Mouse (Mus musculus) right cerebral cortex, postnatal 14 days (tissue): ENCODE data around the gene Proser1.

Experiments used
- DNase-seq: peaks from one replicate; pipeline ENCODE4 v3.0.0; 2022

The Proser1 gene

GRCm38 (mm10) chr3:53467356-53467755, 3.9 kb downstream of the Proser1 start:
- no peak for DNase-seq

GRCm38 (mm10) chr3:53469650-53470049, 6.2 kb downstream of the Proser1 start:
- no peak for DNase-seq

GRCm38 (mm10) chr3:53472061-53472460, 8.6 kb downstream of the Proser1 start:
- DNase-seq: no peak

- DNase-seq: no peak
Observed at GRCm38 (mm10) chr3:53474179-53474578, 10.7 kb downstream of the Proser1 start.

GRCm38 (mm10) chr3:53475889-53476288, 12.4 kb downstream of the Proser1 start:
- peak; percentile 48 for DNase-seq

GRCm38 (mm10) chr3:53477468-53477867, 14.0 kb downstream of the Proser1 start:
- DNase-seq: no peak

- DNase-seq: no peak
Observed at GRCm38 (mm10) chr3:53478419-53479046, 15.1 kb downstream of the Proser1 start.

GRCm38 (mm10) chr3:53483414-53484059, 20.1 kb downstream of the Proser1 start:
- DNase-seq: no peak

GRCm38 (mm10) chr3:53486561-53486960, 23.1 kb downstream of the Proser1 start:
- no peak for DNase-seq

- no peak for DNase-seq
Observed at GRCm38 (mm10) chr3:53486996-53487576, 23.6 kb downstream of the Proser1 start.

- DNase-seq: no peak
Observed at GRCm38 (mm10) chr3:53488353-53488752, 24.9 kb downstream of the Proser1 start, which contains the start of gene Stoml3. Stoml3 (plus strand) TSS chr3:53488653.

- DNase-seq: no peak
Observed at GRCm38 (mm10) chr3:53498351-53498905, 35.0 kb downstream of the Proser1 start.

GRCm38 (mm10) chr3:53502428-53502827, 39.0 kb downstream of the Proser1 start:
- no peak for DNase-seq

- DNase-seq: no peak
Observed at GRCm38 (mm10) chr3:53513096-53513495, 49.6 kb downstream of the Proser1 start.

- DNase-seq: no peak
Observed at GRCm38 (mm10) chr3:53514221-53515065, 51.0 kb downstream of the Proser1 start.

GRCm38 (mm10) chr3:53522794-53523193, 59.3 kb downstream of the Proser1 start:
- no peak for DNase-seq

- DNase-seq: peak; percentile 93
Observed at GRCm38 (mm10) chr3:53525737-53526136, 62.3 kb downstream of the Proser1 start.

GRCm38 (mm10) chr3:53530305-53530704, 66.8 kb downstream of the Proser1 start:
- DNase-seq: no peak
